Mouse (Mus musculus) kidney, embryonic 14.5 days (tissue): Measurements from ENCODE around the gene Dvl2. TPM values are rescaled to one million over a fixed set of nuclear protein-coding genes. Genes with fewer than 3 reads are reported as not detected.

ENCODE experiments used
- ATAC-seq: fragments of 200-750 bp; cut with Nextera tagmentation; 2 replicates; pipeline ENCODE4 v1.8.0; 2017; ENCODE audit warnings: moderate number of reproducible peaks, mild to moderate bottlenecking, moderate TSS enrichment, moderate library complexity; ENCODE audit not compliant: low FRiP score, low TSS enrichment
- H3K27ac ChIP-seq: fragments of 300-500 bp; sonication (generic); 2 replicates; pipeline ENCODE4 v1.5.1; 2014; ENCODE audit warnings: low read depth, mild to moderate bottlenecking, low read length, moderate library complexity, mixed read lengths
- H3K27me3 ChIP-seq: fragments of 300-500 bp; sonication (generic); 2 replicates; pipeline ENCODE4 v1.6.1; 2014; ENCODE audit warnings: mild to moderate bottlenecking, low read length; ENCODE audit not compliant: control insufficient read depth, insufficient read depth
- H3K36me3 ChIP-seq: fragments of 300-500 bp; sonication (generic); 2 replicates; pipeline ENCODE4 v1.6.1; 2014; ENCODE audit warnings: low read length, mixed read lengths; ENCODE audit not compliant: control insufficient read depth, insufficient read depth
- H3K4me1 ChIP-seq: fragments of 300-500 bp; sonication (generic); 2 replicates; pipeline ENCODE4 v1.6.1; 2014; ENCODE audit warnings: low read length, mixed read lengths; ENCODE audit not compliant: control insufficient read depth, insufficient read depth
- H3K4me2 ChIP-seq: fragments of 300-500 bp; sonication (generic); replicated peaks from 2 replicates; pipeline ENCODE4 v1.6.1; 2014; ENCODE audit warnings: low read depth, mild to moderate bottlenecking, low read length
- H3K4me3 ChIP-seq: fragments of 300-500 bp; sonication (generic); 2 replicates; pipeline ENCODE4 v1.5.1; 2014; ENCODE audit warnings: mild to moderate bottlenecking, low read length
- H3K9ac ChIP-seq: fragments of 300-500 bp; sonication (generic); 2 replicates; pipeline ENCODE4 v1.6.1; 2014; ENCODE audit warnings: low read depth, mild to moderate bottlenecking, low read length, moderate library complexity
- H3K9me3 ChIP-seq: fragments of 300-500 bp; sonication (generic); 2 replicates; pipeline ENCODE4 v1.6.1; 2016; ENCODE audit warnings: low read length; ENCODE audit not compliant: control insufficient read depth
- WGBS: fragments of 180-500 bp; shearing (Covaris S2); extraction: QIAGEN DNeasy Blood & Tissue Kit; methylation state at CpG from one replicate; pipeline ENCODE4 v1.1.7; 2014; 5-methylcytosine and 5-hydroxymethylcytosine counted together
- polyA plus RNA-seq: library from polyadenylated mRNA; unstranded; fragments of >200 nt; fragmentation: Nextera tagmentation; extraction: Ambion mirVana; gene quantifications from 2 replicates; pipeline ENCODE4 v1.2.1, GENCODE M21; 2014

Dvl2 gene
- polyA plus RNA-seq, 1 experiment from 2014 or later = 34.9 TPM

- Histone ChIP-seq H3K9ac (peak overlapping the region; percentile 24; the same call in 1 of the 2 replicates), H3K27me3 (no peaks in the 10 kb centered on the region), H3K4me2 (peak overlapping the region; percentile 73), H3K27ac (peak overlapping the region; percentile 44; the same call in 1 of the 2 replicates), H3K4me1 (peaks cover 59% of the 10 kb centered on the region), H3K9me3 (no peaks in the 10 kb centered on the region), H3K4me3 (peak overlapping the region; percentile 39), H3K36me3 (peaks cover 21% of the 10 kb centered on the region)
- WGBS = 23% methylated on average over 9 of the region's 9 CpGs
- ATAC-seq = no peak
These were observed 27.0 kb downstream of the Dvl2 start for GRCm38 (mm10) chr11:70027397-70027796.

GRCm38 (mm10) chr11:70028401-70029129 is 28.2 kb downstream of the Dvl2 start:
- Histone ChIP-seq H3K9me3 (no peaks in the 10 kb centered on the region), H3K36me3 (peaks cover 30% of the 10 kb centered on the region), H3K27me3 (no peaks in the 10 kb centered on the region), H3K4me3 (peak overlapping the region; percentile 12), H3K27ac (peak overlapping the region; percentile 77), H3K4me1 (peaks cover 55% of the 10 kb centered on the region), H3K4me2 (peak overlapping the region; percentile 43), H3K9ac (no peak overlapping the region)
- ATAC-seq = 0 out of 2 replicates have a peak, but pooled peaks have one; percentile 0
- 17% methylated on average over 12 of the region's 12 CpGs for WGBS

GRCm38 (mm10) chr11:70029130-70029801 is 28.9 kb downstream of the Dvl2 start:
- H3K27me3 ChIP-seq = no peaks in the 10 kb centered on the region
- peak; percentile 82 for ATAC-seq
- peak overlapping the region; percentile 12 for H3K4me3 ChIP-seq
- H3K9ac ChIP-seq = no peak overlapping the region
- H3K4me2 ChIP-seq = peak overlapping the region; percentile 43
- no peaks in the 10 kb centered on the region for H3K9me3 ChIP-seq
- H3K4me1 ChIP-seq = peaks cover 48% of the 10 kb centered on the region
- peak overlapping the region; percentile 77 for H3K27ac ChIP-seq
- H3K36me3 ChIP-seq = peaks cover 30% of the 10 kb centered on the region
- WGBS = under 1% methylated on average over 20 of the region's 20 CpGs

- Histone ChIP-seq H3K4me1 (peaks cover 48% of the 10 kb centered on the region), H3K27ac (0 out of 2 replicates have a peak overlapping the region, but pooled peaks have one; percentile 77), H3K9ac (no peak overlapping the region), H3K4me3 (no peak overlapping the region), H3K9me3 (no peaks in the 10 kb centered on the region), H3K4me2 (peak overlapping the region; percentile 43; the same call in 1 of the 2 replicates), H3K36me3 (peaks cover 30% of the 10 kb centered on the region), H3K27me3 (no peaks in the 10 kb centered on the region)
- ATAC-seq = no peak
- 37% methylated on average over 11 of the region's 11 CpGs for WGBS
These were observed 29.6 kb downstream of the Dvl2 start for GRCm38 (mm10) chr11:70029829-70030550.

- ATAC-seq = no peak
- H3K4me1 ChIP-seq = peaks cover 44% of the 10 kb centered on the region
- H3K36me3 ChIP-seq = peaks cover 30% of the 10 kb centered on the region
- H3K4me2 ChIP-seq = no peak overlapping the region
- WGBS = 95% methylated on average over 28 of the region's 28 CpGs
- no peak overlapping the region for H3K4me3 ChIP-seq
- no peaks in the 10 kb centered on the region for H3K9me3 ChIP-seq
- H3K9ac ChIP-seq = no peak overlapping the region
- no peak overlapping the region for H3K27ac ChIP-seq
- H3K27me3 ChIP-seq = no peaks in the 10 kb centered on the region
These were observed 30.4 kb downstream of the Dvl2 start for GRCm38 (mm10) chr11:70030651-70031320.

GRCm38 (mm10) chr11:70031321-70031670 is 30.9 kb downstream of the Dvl2 start:
- no peak overlapping the region for H3K9ac ChIP-seq
- H3K27ac ChIP-seq = no peak overlapping the region
- H3K9me3 ChIP-seq = no peaks in the 10 kb centered on the region
- no peaks in the 10 kb centered on the region for H3K27me3 ChIP-seq
- peaks cover 39% of the 10 kb centered on the region for H3K4me1 ChIP-seq
- ATAC-seq = no peak
- H3K36me3 ChIP-seq = peaks cover 30% of the 10 kb centered on the region
- H3K4me2 ChIP-seq = no peak overlapping the region
- no peak overlapping the region for H3K4me3 ChIP-seq
- WGBS = 96% methylated on average over 11 of the region's 11 CpGs

- no peak overlapping the region for H3K9ac ChIP-seq
- no peaks in the 10 kb centered on the region for H3K4me1 ChIP-seq
- WGBS = 80% methylated on average over 7 of the region's 7 CpGs
These were observed 37.8 kb downstream of the Dvl2 start for GRCm38 (mm10) chr11:70038174-70038573.

GRCm38 (mm10) chr11:70039631-70040030 is 39.2 kb downstream of the Dvl2 start:
- ATAC-seq = no peak
- Histone ChIP-seq H3K27ac (no peak overlapping the region), H3K27me3 (no peaks in the 10 kb centered on the region), H3K4me1 (no peaks in the 10 kb centered on the region), H3K9me3 (no peaks in the 10 kb centered on the region), H3K9ac (no peak overlapping the region), H3K4me3 (no peak overlapping the region), H3K36me3 (peaks cover 39% of the 10 kb centered on the region), H3K4me2 (no peak overlapping the region)
- 88% methylated on average over 10 of the region's 10 CpGs for WGBS

More at GRCm38 (mm10) chr11:70038174-70038573, 37.8 kb downstream of the Dvl2 start:
- H3K4me2 ChIP-seq = no peak overlapping the region
- no peaks in the 10 kb centered on the region for H3K27me3 ChIP-seq
- no peak overlapping the region for H3K4me3 ChIP-seq
- no peak for ATAC-seq
- H3K27ac ChIP-seq = no peak overlapping the region
- peaks cover 26% of the 10 kb centered on the region for H3K36me3 ChIP-seq
- no peaks in the 10 kb centered on the region for H3K9me3 ChIP-seq
